Mouse (Mus musculus): ENCODE data around the gene Dnmt1. TPM values are rescaled to one million over a fixed set of nuclear protein-coding genes. Genes with fewer than 3 reads are reported as not detected.

Gene Dnmt1
- polyA plus RNA-seq, 1 experiment from 2014 or later, result 46.8 TPM

DNA sequence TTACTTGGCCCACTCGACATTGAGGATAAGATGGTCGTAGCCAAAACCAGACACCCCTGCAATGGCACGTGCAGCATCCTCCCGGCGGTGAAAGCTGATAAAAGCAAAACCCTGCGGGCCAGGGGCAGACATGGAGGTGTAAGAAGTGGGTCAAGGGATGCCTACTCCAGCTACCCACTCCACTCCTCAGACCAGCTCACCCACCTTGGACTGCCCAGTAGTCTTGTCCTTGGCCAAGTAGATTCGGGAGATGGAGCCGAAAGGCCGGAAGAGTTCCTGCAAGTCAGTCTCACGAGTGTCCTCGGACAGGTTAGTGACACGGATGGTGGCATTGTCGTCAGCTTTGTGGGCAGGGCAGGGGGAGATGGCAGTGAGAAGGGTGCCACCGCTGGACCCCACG lies 65.1 kb downstream of the Dnmt1 start:
- no peaks in the 10 kb centered on the region for H3K27me3 ChIP-seq (replicated peaks; ENCODE audit: control insufficient read depth, insufficient read depth, low read length)
- DNase-seq (ENCODE audit: low spot score) (no peak), ATAC-seq (ENCODE audit: low read depth) (no peak)
- WGBS, result 93% methylated on average over 12 of the region's 15 CpGs
- H3K4me1 ChIP-seq (ENCODE audit: control insufficient read depth, insufficient read depth, low read length), result peaks cover 7% of the 10 kb centered on the region; the same call in 1 of the 2 replicates
- H3K9ac ChIP-seq (ENCODE audit: low read depth, low read length), result no peak overlapping the region
- peaks cover 72% of the 10 kb centered on the region for H3K36me3 ChIP-seq (ENCODE audit: control insufficient read depth, insufficient read depth, low read length)
- H3K4me2 ChIP-seq (ENCODE audit: low read depth, low read length), result no peak overlapping the region
- no peaks in the 10 kb centered on the region for H3K9me3 ChIP-seq (ENCODE audit: control insufficient read depth, low read length)
- no peak overlapping the region for H3K27ac ChIP-seq (replicated peaks; ENCODE audit: low read depth, low read length)
- no peak overlapping the region for H3K4me3 ChIP-seq (ENCODE audit: low read depth, low read length)

- H3K36me3 ChIP-seq (ENCODE audit: control insufficient read depth, insufficient read depth, low read length), result peaks cover 77% of the 10 kb centered on the region
- no peaks in the 10 kb centered on the region for H3K9me3 ChIP-seq (ENCODE audit: control insufficient read depth, low read length)
- 89% methylated on average over 13 of the region's 13 CpGs for WGBS
- H3K4me1 ChIP-seq (ENCODE audit: control insufficient read depth, insufficient read depth, low read length), result peaks cover 7% of the 10 kb centered on the region; the same call in 1 of the 2 replicates
- H3K9ac ChIP-seq (ENCODE audit: low read depth, low read length), result no peak overlapping the region
- DNase-seq (ENCODE audit: low spot score) (no peak), ATAC-seq (ENCODE audit: low read depth) (no peak)
- H3K27ac ChIP-seq (replicated peaks; ENCODE audit: low read depth, low read length), result no peak overlapping the region
- H3K27me3 ChIP-seq (replicated peaks; ENCODE audit: control insufficient read depth, insufficient read depth, low read length), result no peaks in the 10 kb centered on the region
- no peak overlapping the region for H3K4me2 ChIP-seq (ENCODE audit: low read depth, low read length)
- no peak overlapping the region for H3K4me3 ChIP-seq (ENCODE audit: low read depth, low read length)
Measured at GRCm38 (mm10) chr9:20893590-20894343, 65.9 kb downstream of the Dnmt1 start.

DNA sequence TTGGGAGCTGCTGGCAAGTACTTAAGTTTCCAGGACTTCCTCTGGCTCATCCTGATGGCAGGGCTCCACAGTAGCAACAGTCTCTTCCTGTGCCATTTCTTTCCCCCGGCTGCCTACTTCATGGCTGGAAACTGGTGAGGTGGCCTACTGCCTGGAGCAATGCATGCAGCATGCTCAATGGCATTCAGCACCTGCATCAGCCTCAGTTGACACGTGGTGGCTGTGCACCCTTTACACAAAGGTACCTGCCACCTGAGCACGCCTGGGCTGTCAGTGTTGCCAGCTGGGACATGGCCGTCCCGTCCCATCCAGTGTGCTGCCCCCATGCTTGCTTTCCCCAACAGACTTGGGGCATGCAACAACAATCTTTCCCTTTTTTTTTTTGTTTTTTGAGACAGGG lies 66.6 kb downstream of the Dnmt1 start:
- no peaks in the 10 kb centered on the region for H3K27me3 ChIP-seq (replicated peaks; ENCODE audit: control insufficient read depth, insufficient read depth, low read length)
- H3K36me3 ChIP-seq (ENCODE audit: control insufficient read depth, insufficient read depth, low read length), result peaks cover 77% of the 10 kb centered on the region
- H3K4me1 ChIP-seq (ENCODE audit: control insufficient read depth, insufficient read depth, low read length), result peaks cover 7% of the 10 kb centered on the region; the same call in 1 of the 2 replicates
- ATAC-seq (ENCODE audit: low read depth), result no peak
- no peaks in the 10 kb centered on the region for H3K9me3 ChIP-seq (ENCODE audit: control insufficient read depth, low read length)
- WGBS, result 60% methylated on average over 5 of the region's 5 CpGs
- no peak overlapping the region for H3K27ac ChIP-seq (replicated peaks; ENCODE audit: low read depth, low read length)
- no peak for DNase-seq (ENCODE audit: low spot score)
- H3K4me3 ChIP-seq (ENCODE audit: low read depth, low read length), result no peak overlapping the region
- no peak overlapping the region for H3K4me2 ChIP-seq (ENCODE audit: low read depth, low read length)
- H3K9ac ChIP-seq (ENCODE audit: low read depth, low read length), result no peak overlapping the region

DNA sequence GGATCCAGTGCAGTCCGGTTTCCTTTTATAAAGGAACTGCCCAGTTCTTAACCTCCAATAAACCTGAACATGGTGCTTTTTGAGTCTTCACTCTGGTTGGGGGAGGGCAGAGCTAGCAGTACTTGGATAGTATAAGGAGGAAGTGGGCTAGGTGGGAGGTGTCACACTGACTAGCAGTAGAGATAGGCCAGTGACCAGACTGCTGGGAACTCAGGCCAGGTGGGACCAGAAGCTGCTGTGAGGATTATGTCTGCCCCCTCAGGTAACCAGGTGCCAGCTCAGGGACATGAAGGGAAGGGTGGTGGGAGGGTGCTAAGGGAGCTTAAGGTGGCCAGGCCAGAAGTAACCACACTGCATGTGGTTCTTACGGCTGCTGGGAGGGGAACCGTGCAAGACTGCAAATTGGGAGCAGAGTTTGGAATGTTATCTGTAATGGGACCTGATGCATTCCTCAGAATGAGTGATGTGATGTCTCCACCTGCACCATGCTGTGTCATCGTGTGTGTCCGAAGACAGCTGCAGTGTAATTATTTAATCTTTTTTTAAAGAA lies 67.5 kb downstream of the Dnmt1 start:
- no peak overlapping the region for H3K9ac ChIP-seq (ENCODE audit: low read depth, low read length)
- peaks cover 1% of the 10 kb centered on the region; the same call in 1 of the 2 replicates for H3K4me1 ChIP-seq (ENCODE audit: control insufficient read depth, insufficient read depth, low read length)
- ATAC-seq (ENCODE audit: low read depth) (no peak), DNase-seq (ENCODE audit: low spot score) (no peak)
- no peak overlapping the region for H3K4me2 ChIP-seq (ENCODE audit: low read depth, low read length)
- WGBS, result 68% methylated on average over 5 of the region's 5 CpGs
- H3K27me3 ChIP-seq (replicated peaks; ENCODE audit: control insufficient read depth, insufficient read depth, low read length), result no peaks in the 10 kb centered on the region
- no peaks in the 10 kb centered on the region for H3K9me3 ChIP-seq (ENCODE audit: control insufficient read depth, low read length)
- H3K27ac ChIP-seq (replicated peaks; ENCODE audit: low read depth, low read length), result no peak overlapping the region
- H3K4me3 ChIP-seq (ENCODE audit: low read depth, low read length), result no peak overlapping the region
- peaks cover 77% of the 10 kb centered on the region for H3K36me3 ChIP-seq (ENCODE audit: control insufficient read depth, insufficient read depth, low read length)

DNA sequence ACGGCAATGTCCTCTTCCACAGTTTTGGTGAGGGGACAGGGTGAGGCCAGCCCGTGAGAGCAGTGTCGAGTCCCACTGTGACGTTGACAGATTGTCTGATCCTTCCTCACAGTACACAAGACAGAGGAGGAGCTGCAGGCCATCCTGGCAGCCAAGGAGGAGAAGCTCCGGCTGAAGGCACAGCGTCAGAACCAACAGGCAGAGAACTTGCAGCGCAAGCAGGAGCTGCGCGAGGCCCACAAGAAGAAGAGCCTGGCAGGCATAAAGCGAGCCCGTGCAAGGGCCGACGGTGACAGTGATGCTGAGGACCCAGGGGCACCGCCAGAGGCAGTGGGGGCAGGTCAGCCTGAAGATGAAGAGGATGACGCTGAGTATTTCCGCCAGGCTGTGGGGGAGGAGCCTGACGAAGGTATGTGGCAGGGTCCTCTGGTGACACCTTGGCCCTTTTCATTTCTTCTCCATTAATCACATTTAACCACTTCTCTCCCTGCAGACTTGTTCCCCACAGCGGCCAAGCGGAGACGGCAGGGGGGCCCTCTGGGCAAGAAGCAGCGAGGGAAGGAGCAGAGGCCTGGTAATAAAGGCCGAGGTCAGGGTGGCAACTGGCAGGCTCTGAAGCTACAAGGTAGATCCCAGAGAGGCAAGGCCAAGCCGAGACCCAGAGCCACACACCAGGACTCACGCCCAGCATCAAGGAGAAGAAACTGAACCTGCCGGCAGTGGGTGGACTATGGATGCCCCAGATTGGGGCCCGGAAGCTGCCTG lies 68.2 kb downstream of the Dnmt1 start:
- Histone ChIP-seq H3K9me3 (ENCODE audit: control insufficient read depth, low read length) (no peaks in the 10 kb centered on the region), H3K36me3 (ENCODE audit: control insufficient read depth, insufficient read depth, low read length) (peaks cover 74% of the 10 kb centered on the region), H3K27ac (replicated peaks; ENCODE audit: low read depth, low read length) (no peak overlapping the region), H3K9ac (ENCODE audit: low read depth, low read length) (no peak overlapping the region), H3K27me3 (replicated peaks; ENCODE audit: control insufficient read depth, insufficient read depth, low read length) (no peaks in the 10 kb centered on the region), H3K4me3 (ENCODE audit: low read depth, low read length) (no peak overlapping the region), H3K4me1 (ENCODE audit: control insufficient read depth, insufficient read depth, low read length) (no peaks in the 10 kb centered on the region), H3K4me2 (ENCODE audit: low read depth, low read length) (no peak overlapping the region)
- WGBS, result 82% methylated on average over 26 of the region's 26 CpGs
- no peak for ATAC-seq (ENCODE audit: low read depth)
- DNase-seq (ENCODE audit: low spot score), result no peak

- Histone ChIP-seq H3K36me3 (ENCODE audit: control insufficient read depth, insufficient read depth, low read length) (peaks cover 63% of the 10 kb centered on the region), H3K27me3 (replicated peaks; ENCODE audit: control insufficient read depth, insufficient read depth, low read length) (no peaks in the 10 kb centered on the region), H3K4me2 (ENCODE audit: low read depth, low read length) (no peak overlapping the region), H3K27ac (replicated peaks; ENCODE audit: low read depth, low read length) (no peak overlapping the region), H3K9me3 (ENCODE audit: control insufficient read depth, low read length) (no peaks in the 10 kb centered on the region), H3K9ac (ENCODE audit: low read depth, low read length) (no peak overlapping the region), H3K4me1 (ENCODE audit: control insufficient read depth, insufficient read depth, low read length) (no peaks in the 10 kb centered on the region), H3K4me3 (ENCODE audit: low read depth, low read length) (no peak overlapping the region)
- 89% methylated on average over 5 of the region's 5 CpGs for WGBS
- ATAC-seq (ENCODE audit: low read depth) (no peak), DNase-seq (ENCODE audit: low spot score) (no peak)
Measured at GRCm38 (mm10) chr9:20890411-20890810, 69.3 kb downstream of the Dnmt1 start.

- peaks cover 53% of the 10 kb centered on the region for H3K36me3 ChIP-seq (ENCODE audit: control insufficient read depth, insufficient read depth, low read length)
- H3K4me2 ChIP-seq (ENCODE audit: low read depth, low read length), result peak overlapping the region; percentile 84
- H3K9me3 ChIP-seq (ENCODE audit: control insufficient read depth, low read length), result peaks cover 4% of the 10 kb centered on the region; the same call in 1 of the 2 replicates
- peak overlapping the region; percentile 82 for H3K4me3 ChIP-seq (ENCODE audit: low read depth, low read length)
- no peaks in the 10 kb centered on the region for H3K4me1 ChIP-seq (ENCODE audit: control insufficient read depth, insufficient read depth, low read length)
- DNase-seq (ENCODE audit: low spot score) (peak; percentile 58), ATAC-seq (ENCODE audit: low read depth) (no peak)
- no peaks in the 10 kb centered on the region for H3K27me3 ChIP-seq (replicated peaks; ENCODE audit: control insufficient read depth, insufficient read depth, low read length)
- peak overlapping the region; percentile 90 for H3K9ac ChIP-seq (ENCODE audit: low read depth, low read length)
- H3K27ac ChIP-seq (replicated peaks; ENCODE audit: low read depth, low read length), result no peak overlapping the region
- WGBS, result 79% methylated on average over 29 of the region's 29 CpGs
Measured at GRCm38 (mm10) chr9:20889185-20890141, 70.2 kb downstream of the Dnmt1 start.

DNA sequence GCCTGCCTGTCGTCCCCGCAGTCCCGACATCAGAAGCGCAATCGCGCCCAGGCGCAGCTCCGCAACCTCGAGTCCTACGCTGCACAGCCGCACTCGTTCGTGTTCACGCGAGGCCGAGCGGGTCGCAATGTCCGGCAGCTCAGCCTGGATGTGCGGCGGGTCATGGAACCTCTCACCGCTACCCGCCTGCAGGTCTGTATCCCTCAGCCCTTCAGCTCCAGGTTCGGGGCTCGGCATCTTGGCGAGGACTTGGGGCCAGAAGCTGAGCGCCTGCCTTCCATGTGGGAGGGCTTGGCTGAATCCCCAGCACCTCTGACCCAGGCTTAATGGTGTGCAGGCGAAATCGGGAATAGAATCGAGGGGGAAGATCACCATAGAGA lies 71.3 kb downstream of the Dnmt1 start:
- Histone ChIP-seq H3K36me3 (ENCODE audit: control insufficient read depth, insufficient read depth, low read length) (peaks cover 43% of the 10 kb centered on the region), H3K4me2 (ENCODE audit: low read depth, low read length) (peak overlapping the region; percentile 84), H3K4me3 (ENCODE audit: low read depth, low read length) (peak overlapping the region; percentile 82), H3K27ac (replicated peaks; ENCODE audit: low read depth, low read length) (peak overlapping the region; percentile 87), H3K9ac (ENCODE audit: low read depth, low read length) (peak overlapping the region; percentile 90), H3K27me3 (replicated peaks; ENCODE audit: control insufficient read depth, insufficient read depth, low read length) (no peaks in the 10 kb centered on the region), H3K9me3 (ENCODE audit: control insufficient read depth, low read length) (peaks cover 4% of the 10 kb centered on the region; the same call in 1 of the 2 replicates), H3K4me1 (ENCODE audit: control insufficient read depth, insufficient read depth, low read length) (no peaks in the 10 kb centered on the region)
- peak; percentile 23 for ATAC-seq (ENCODE audit: low read depth)
- DNase-seq (ENCODE audit: low spot score), result no peak
- under 1% methylated on average over 17 of the region's 30 CpGs for WGBS

All from embryonic facial prominence, embryonic 14.5 days (tissue).